14 mouse cellular contexts compared by ENCODE assay signal in the genomic region with DNA sequence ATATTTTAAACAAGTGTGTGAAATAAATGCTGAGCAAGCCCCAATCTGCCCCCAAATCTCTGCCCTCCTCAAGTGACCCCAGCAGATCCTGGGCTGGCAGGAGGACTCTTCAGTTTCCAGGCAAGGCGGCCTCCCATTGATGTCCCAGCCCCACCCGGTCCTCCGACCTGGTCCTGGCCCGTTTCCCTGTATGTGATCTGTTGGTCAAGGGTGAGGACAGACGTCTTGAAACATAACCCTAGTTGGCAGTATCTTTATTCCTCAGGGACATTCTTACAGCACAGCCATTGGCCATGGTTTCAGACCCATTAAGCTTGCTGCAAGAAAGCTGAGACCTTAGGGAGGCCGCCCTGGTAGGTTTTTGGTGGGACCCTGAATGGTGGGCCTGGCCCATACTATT. TPM values are rescaled to one million over a fixed set of nuclear protein-coding genes. Genes with fewer than 3 reads are reported as not detected.
"Had no signal": no experiment of that assay in that cellular context is flagged by ENCODE, and none has a peak within 500 bp of the region (broad histone marks: within the 10 kb centered on the region; RNA-seq: fewer than 3 reads in every experiment).

No protein-coding gene starts in this region.

- H3K9ac ChIP-seq: liver, embryonic 15.5 days; midbrain, embryonic 15.5 days; neural tube, embryonic 13.5 days had no signal

- H3K4me3 ChIP-seq: layer of hippocampus, adult 2 months; liver, embryonic 15.5 days; midbrain, embryonic 15.5 days; neural tube, embryonic 13.5 days had no signal

- H3K4me1 ChIP-seq: midbrain, embryonic 15.5 days had no signal

- H3K27ac ChIP-seq: kidney, postnatal 0 days; layer of hippocampus, adult 2 months; liver, embryonic 15.5 days; midbrain, embryonic 15.5 days; neural tube, embryonic 13.5 days; stomach, postnatal 0 days had no signal

- H3K27me3 ChIP-seq: liver, embryonic 15.5 days; midbrain, embryonic 15.5 days; neural tube, embryonic 13.5 days had no signal

- DNase-seq: kidney, postnatal 4 days; left cerebral cortex, postnatal 4 days; lung, adult 2 months; lung, postnatal 36 days; right cerebral cortex, postnatal 14 days had no signal

- H3K4me2 ChIP-seq: liver, embryonic 11.5 days; liver, embryonic 15.5 days; midbrain, embryonic 15.5 days; neural tube, embryonic 13.5 days had no signal

- ATAC-seq: lung, postnatal 0 days; midbrain, embryonic 15.5 days had no signal

- H3K9me3 ChIP-seq: liver, embryonic 15.5 days; midbrain, embryonic 15.5 days; neural tube, embryonic 13.5 days had no signal

- H3K36me3 ChIP-seq: liver, embryonic 15.5 days; midbrain, embryonic 15.5 days; neural tube, embryonic 13.5 days had no signal

RNA-seq across cellular contexts. Expression of a gene that starts 18.9 kb away (rescaled TPM):
- total RNA-seq: megakaryocyte progenitor cell, adult 5-6 weeks had no signal
